Mouse (Mus musculus): ENCODE results near the gene Gbp7. TPM values are rescaled to one million over a fixed set of nuclear protein-coding genes. Genes with fewer than 3 reads are reported as not detected.
"Not testable (repeated sequence)": the region's sequence is repeated elsewhere in the genome, so short reads cannot be mapped to it uniquely, and the experiment has no call there.

Gbp7 gene
- polyA plus RNA-seq, 1 experiment = 0.04 TPM

- Histone ChIP-seq H3K9me3 (ENCODE audit: control insufficient read depth, low read length) (no peaks in the 10 kb centered on the region), H3K36me3 (ENCODE audit: control insufficient read depth) (no peaks in the 10 kb centered on the region), H3K4me3 (replicated peaks) (peak overlapping the region; percentile 71), H3K4me1 (ENCODE audit: control insufficient read depth) (peaks cover 31% of the 10 kb centered on the region), H3K27me3 (ENCODE audit: control insufficient read depth) (peaks cover 5% of the 10 kb centered on the region)
- TF ChIP-seq GATA1 (IDR thresholded peaks at IDR 0.05; ENCODE audit: low read length) (no peak), TAL1 (IDR thresholded peaks at IDR 0.05; ENCODE audit: low read length) (no peak)
Measured at GRCm38 (mm10) chr3:142529597-142529996, 545 bp upstream of the Gbp7 start.

- H3K27me3 ChIP-seq (ENCODE audit: control insufficient read depth) = peaks cover 5% of the 10 kb centered on the region
- peaks cover 34% of the 10 kb centered on the region for H3K4me1 ChIP-seq (ENCODE audit: control insufficient read depth)
- H3K9me3 ChIP-seq (ENCODE audit: control insufficient read depth, low read length) = no peaks in the 10 kb centered on the region
- TF ChIP-seq TAL1 (IDR thresholded peaks at IDR 0.05; ENCODE audit: low read length) (no peak), GATA1 (IDR thresholded peaks at IDR 0.05; ENCODE audit: low read length) (no peak)
- peak overlapping the region; percentile 41 for H3K4me3 ChIP-seq (replicated peaks)
- H3K36me3 ChIP-seq (ENCODE audit: control insufficient read depth) = no peaks in the 10 kb centered on the region
Measured at GRCm38 (mm10) chr3:142531595-142531994, 1.5 kb downstream of the Gbp7 start.

- H3K4me3 ChIP-seq (replicated peaks) = no peak overlapping the region
Measured at GRCm38 (mm10) chr3:142533185-142533584, 3.0 kb downstream of the Gbp7 start.

GRCm38 (mm10) chr3:142535667-142536066 lies 5.5 kb downstream of the Gbp7 start:
- TF ChIP-seq GATA1 (IDR thresholded peaks at IDR 0.05; ENCODE audit: low read length) = no peak
- no peak for TF ChIP-seq TAL1 (IDR thresholded peaks at IDR 0.05; ENCODE audit: low read length)
- H3K4me1 ChIP-seq (ENCODE audit: control insufficient read depth) = peaks cover 21% of the 10 kb centered on the region
- H3K27me3 ChIP-seq (ENCODE audit: control insufficient read depth) = peaks cover under 1% of the 10 kb centered on the region; the same call in 1 of the 2 replicates
- H3K36me3 ChIP-seq (ENCODE audit: control insufficient read depth) = no peaks in the 10 kb centered on the region
- H3K4me3 ChIP-seq (replicated peaks) = no peak overlapping the region
- no peaks in the 10 kb centered on the region for H3K9me3 ChIP-seq (ENCODE audit: control insufficient read depth, low read length)

More at GRCm38 (mm10) chr3:142533185-142533584, 3.0 kb downstream of the Gbp7 start:
- H3K27me3 ChIP-seq (ENCODE audit: control insufficient read depth) = peaks cover 5% of the 10 kb centered on the region
- no peak for TF ChIP-seq TAL1 (IDR thresholded peaks at IDR 0.05; ENCODE audit: low read length)
- TF ChIP-seq GATA1 (IDR thresholded peaks at IDR 0.05; ENCODE audit: low read length) = no peak
- H3K4me1 ChIP-seq (ENCODE audit: control insufficient read depth) = peaks cover 34% of the 10 kb centered on the region
- no peaks in the 10 kb centered on the region for H3K36me3 ChIP-seq (ENCODE audit: control insufficient read depth)
- no peaks in the 10 kb centered on the region for H3K9me3 ChIP-seq (ENCODE audit: control insufficient read depth, low read length)

GRCm38 (mm10) chr3:142541391-142541790 lies 11.2 kb downstream of the Gbp7 start:
- Histone ChIP-seq H3K36me3 (ENCODE audit: control insufficient read depth) (no peaks in the 10 kb centered on the region; the same call in 1 of the 2 replicates), H3K4me1 (ENCODE audit: control insufficient read depth) (no peaks in the 10 kb centered on the region), H3K27me3 (ENCODE audit: control insufficient read depth) (no peaks in the 10 kb centered on the region), H3K4me3 (replicated peaks) (no peak overlapping the region), H3K9me3 (ENCODE audit: control insufficient read depth, low read length) (no peaks in the 10 kb centered on the region)
- TF ChIP-seq GATA1 (IDR thresholded peaks at IDR 0.05; ENCODE audit: low read length) (no peak), TAL1 (IDR thresholded peaks at IDR 0.05; ENCODE audit: low read length) (no peak)

GRCm38 (mm10) chr3:142542776-142543175 lies 12.6 kb downstream of the Gbp7 start:
- H3K4me1 ChIP-seq (ENCODE audit: control insufficient read depth); H3K4me3 ChIP-seq (replicated peaks); H3K36me3 ChIP-seq (ENCODE audit: control insufficient read depth): not testable (repeated sequence)

GRCm38 (mm10) chr3:142546690-142547089 lies 16.5 kb downstream of the Gbp7 start:
- no peaks in the 10 kb centered on the region; the same call in 1 of the 2 replicates for H3K36me3 ChIP-seq (ENCODE audit: control insufficient read depth)
- no peak for TF ChIP-seq GATA1 (IDR thresholded peaks at IDR 0.05; ENCODE audit: low read length)
- no peak for TF ChIP-seq TAL1 (IDR thresholded peaks at IDR 0.05; ENCODE audit: low read length)
- no peak overlapping the region for H3K4me3 ChIP-seq (replicated peaks)
- H3K9me3 ChIP-seq (ENCODE audit: control insufficient read depth, low read length) = no peaks in the 10 kb centered on the region
- no peaks in the 10 kb centered on the region for H3K4me1 ChIP-seq (ENCODE audit: control insufficient read depth)
- no peaks in the 10 kb centered on the region for H3K27me3 ChIP-seq (ENCODE audit: control insufficient read depth)

More at GRCm38 (mm10) chr3:142542776-142543175, 12.6 kb downstream of the Gbp7 start:
- not testable (repeated sequence) for H3K27me3 ChIP-seq (ENCODE audit: control insufficient read depth); H3K9me3 ChIP-seq (ENCODE audit: control insufficient read depth, low read length)

GRCm38 (mm10) chr3:142550052-142550676 lies 20.0 kb downstream of the Gbp7 start:
- Histone ChIP-seq H3K4me1 (ENCODE audit: control insufficient read depth) (no peaks in the 10 kb centered on the region), H3K4me3 (replicated peaks) (no peak overlapping the region), H3K9me3 (ENCODE audit: control insufficient read depth, low read length) (no peaks in the 10 kb centered on the region), H3K27me3 (ENCODE audit: control insufficient read depth) (no peaks in the 10 kb centered on the region), H3K36me3 (ENCODE audit: control insufficient read depth) (no peaks in the 10 kb centered on the region)
- TF ChIP-seq GATA1 (IDR thresholded peaks at IDR 0.05; ENCODE audit: low read length) (no peak), TAL1 (IDR thresholded peaks at IDR 0.05; ENCODE audit: low read length) (no peak)

GRCm38 (mm10) chr3:142554601-142555000 lies 24.5 kb downstream of the Gbp7 start:
- H3K36me3 ChIP-seq (ENCODE audit: control insufficient read depth) = no peaks in the 10 kb centered on the region
- H3K4me1 ChIP-seq (ENCODE audit: control insufficient read depth) = no peaks in the 10 kb centered on the region
- H3K9me3 ChIP-seq (ENCODE audit: control insufficient read depth, low read length) = no peaks in the 10 kb centered on the region
- no peak overlapping the region for H3K4me3 ChIP-seq (replicated peaks)
- H3K27me3 ChIP-seq (ENCODE audit: control insufficient read depth) = no peaks in the 10 kb centered on the region
- TF ChIP-seq TAL1 (IDR thresholded peaks at IDR 0.05; ENCODE audit: low read length) (no peak), GATA1 (IDR thresholded peaks at IDR 0.05; ENCODE audit: low read length) (no peak)

- no peak overlapping the region for H3K4me3 ChIP-seq (replicated peaks)
- no peaks in the 10 kb centered on the region for H3K36me3 ChIP-seq (ENCODE audit: control insufficient read depth)
- H3K9me3 ChIP-seq (ENCODE audit: control insufficient read depth, low read length) = no peaks in the 10 kb centered on the region
- TF ChIP-seq TAL1 (IDR thresholded peaks at IDR 0.05; ENCODE audit: low read length) (no peak), GATA1 (IDR thresholded peaks at IDR 0.05; ENCODE audit: low read length) (no peak)
- H3K4me1 ChIP-seq (ENCODE audit: control insufficient read depth) = peaks cover 2% of the 10 kb centered on the region; the same call in 1 of the 2 replicates
- no peaks in the 10 kb centered on the region for H3K27me3 ChIP-seq (ENCODE audit: control insufficient read depth)
Measured at GRCm38 (mm10) chr3:142555623-142556022, 25.5 kb downstream of the Gbp7 start.
